Mouse (Mus musculus) natural killer cell, adult 2 months (primary cell): ENCODE data around the gene Gm37240.

Experiments used
- DNase-seq, 2 experiments: peaks; one replicate each; pipeline ENCODE4 v3.0.0; 2022; ENCODE audit warnings: low spot score in 2 of 2

Gm37240 gene

GRCm38 (mm10) chr3:85827283-85827682 lies 60.0 kb downstream of the Gm37240 start:
- DNase-seq = no peak

GRCm38 (mm10) chr3:85820839-85821548 lies 66.3 kb downstream of the Gm37240 start:
- DNase-seq = no peak

GRCm38 (mm10) chr3:85819319-85819718 lies 68.0 kb downstream of the Gm37240 start:
- no peak for DNase-seq

GRCm38 (mm10) chr3:85817191-85817590 lies 70.1 kb downstream of the Gm37240 start, which contains the start of gene Fam160a1:
Gene Fam160a1 (minus strand): TSS chr3:85817291.
- no peak for DNase-seq

- no peak for DNase-seq
Observed at GRCm38 (mm10) chr3:85814241-85814640, 73.1 kb downstream of the Gm37240 start.

- no peak for DNase-seq
Observed at GRCm38 (mm10) chr3:85813101-85814014, 74.0 kb downstream of the Gm37240 start.

GRCm38 (mm10) chr3:85812010-85812409 lies 75.3 kb downstream of the Gm37240 start:
- no peak for DNase-seq

- no peak for DNase-seq
Observed at GRCm38 (mm10) chr3:85793166-85793565, 94.2 kb downstream of the Gm37240 start.

GRCm38 (mm10) chr3:85789748-85790147 lies 97.6 kb downstream of the Gm37240 start:
- no peak for DNase-seq

- no peak for DNase-seq
Observed at GRCm38 (mm10) chr3:85786501-85786900, 100.8 kb downstream of the Gm37240 start.

GRCm38 (mm10) chr3:85780906-85781305 lies 106.4 kb downstream of the Gm37240 start:
- DNase-seq = no peak

- no peak for DNase-seq
Observed at GRCm38 (mm10) chr3:85780332-85780731, 107.0 kb downstream of the Gm37240 start.

GRCm38 (mm10) chr3:85777841-85778240 lies 109.5 kb downstream of the Gm37240 start:
- no peak for DNase-seq

GRCm38 (mm10) chr3:85777356-85777755 lies 110.0 kb downstream of the Gm37240 start:
- DNase-seq = no peak

- no peak for DNase-seq
Observed at GRCm38 (mm10) chr3:85776707-85777106, 110.6 kb downstream of the Gm37240 start.

GRCm38 (mm10) chr3:85776126-85776525 lies 111.2 kb downstream of the Gm37240 start:
- DNase-seq = no peak

- no peak for DNase-seq
Observed at GRCm38 (mm10) chr3:85773886-85774285, 113.4 kb downstream of the Gm37240 start.

GRCm38 (mm10) chr3:85773425-85773824 lies 113.9 kb downstream of the Gm37240 start:
- no peak for DNase-seq

GRCm38 (mm10) chr3:85764937-85765337 lies 122.4 kb downstream of the Gm37240 start:
- no peak for DNase-seq

- DNase-seq = no peak
Observed at GRCm38 (mm10) chr3:85764008-85764834, 123.1 kb downstream of the Gm37240 start.

GRCm38 (mm10) chr3:85757944-85758343 lies 129.4 kb downstream of the Gm37240 start:
- DNase-seq = no peak

GRCm38 (mm10) chr3:85757435-85757834 lies 129.9 kb downstream of the Gm37240 start:
- DNase-seq = no peak
